ENCODE assay signal across 8 mouse cellular contexts in genomic region chr5:149006362-149007294, GRCm38 (mm10). TPM values are rescaled to one million over a fixed set of nuclear protein-coding genes. Genes with fewer than 3 reads are reported as not detected.
A peak's percentile ranks its signal among the peaks of the same experiment; 100 is the strongest.
DNase-seq lines count a peak whose midpoint lies in the region; ATAC-seq and TF ChIP-seq lines count a peak whose summit lies in the region.

No protein-coding gene starts in this region.

- H3K9me3 ChIP-seq in hindbrain, embryonic 11.5 days (ENCODE audit: control insufficient read depth, low read length): no peaks in the 10 kb centered on the region
- H3K9me3 ChIP-seq in lung, embryonic 16.5 days (ENCODE audit: control insufficient read depth, low read length): no peaks in the 10 kb centered on the region

- TF ChIP-seq CTCF in thymus, adult 2 months (IDR thresholded peaks at IDR 0.05; ENCODE audit: borderline replicate concordance, control insufficient read depth, extremely low read depth, insufficient read depth, low read length, poor library complexity): peak; percentile 98

- no peaks in the 10 kb centered on the region for H3K27me3 ChIP-seq in hindbrain, embryonic 11.5 days (ENCODE audit: control insufficient read depth, insufficient read depth, low read length)
- H3K27me3 ChIP-seq in lung, embryonic 16.5 days (ENCODE audit: control insufficient read depth, insufficient read depth, low read depth, low read length): no peaks in the 10 kb centered on the region
- H3K27me3 ChIP-seq in thymus, adult 2 months (ENCODE audit: control insufficient read depth, insufficient read depth, low read length): no peaks in the 10 kb centered on the region

- no peaks in the 10 kb centered on the region; the same call in 1 of the 2 replicates for H3K4me1 ChIP-seq in hindbrain, embryonic 11.5 days (replicated peaks; ENCODE audit: control insufficient read depth, insufficient read depth, low read length)
- peaks cover 11% of the 10 kb centered on the region; the same call in 1 of the 2 replicates for H3K4me1 ChIP-seq in lung, embryonic 16.5 days (replicated peaks; ENCODE audit: control insufficient read depth, insufficient read depth, low read length)
- peaks cover 41% of the 10 kb centered on the region for H3K4me1 ChIP-seq in thymus, adult 2 months (replicated peaks; ENCODE audit: control insufficient read depth, insufficient read depth, low read length)

- WGBS in hindbrain, embryonic 11.5 days: 15% methylated on average over 26 of the region's 26 CpGs
- WGBS in lung, embryonic 16.5 days: 7% methylated on average over 26 of the region's 26 CpGs
- whole genome bisulfite sequencing in thymus, adult 2 months: 3% methylated on average over 26 of the region's 26 CpGs

- H3K9ac ChIP-seq in hindbrain, embryonic 11.5 days (ENCODE audit: low read depth, low read length): 0 out of 2 replicates have a peak overlapping the region, but pooled peaks have one; percentile 12
- H3K9ac ChIP-seq in lung, embryonic 16.5 days (ENCODE audit: low read length): peak overlapping the region; percentile 56

- no peak overlapping the region for H3K4me3 ChIP-seq in hindbrain, embryonic 11.5 days (ENCODE audit: low read depth, low read length)
- H3K4me3 ChIP-seq in lung, embryonic 16.5 days (ENCODE audit: low read length): peak overlapping the region; percentile 35
- H3K4me3 ChIP-seq in thymus, adult 2 months (ENCODE audit: control insufficient read depth, insufficient read depth, low read length): peak overlapping the region; percentile 26; the same call in 1 of the 2 replicates

- TF ChIP-seq POLR2A in thymus, adult 2 months (IDR thresholded peaks at IDR 0.05; ENCODE audit: control insufficient read depth, extremely low read depth, insufficient read depth, low read length, poor library complexity): peak; percentile 59; the same call in 1 of the 2 replicates

- DNase-seq in Muller cell, postnatal 12 days (ENCODE audit: inconsistent ontology term): peak; percentile 98
- peak; percentile 100 for DNase-seq in cerebellum, adult 9-10 months
- peak; percentile 97 to 100 for DNase-seq in frontal cortex, adult 2 months (ENCODE audit: extremely low spot score in 1 of 2, low spot score in 1 of 2)
- DNase-seq in hindbrain, embryonic 11.5 days (ENCODE audit: low spot score): peak; percentile 99
- DNase-seq in layer of hippocampus, adult 9-11 months: peak; percentile 99
- DNase-seq in ovary, adult 18-20 months (ENCODE audit: low spot score): peak; percentile 95
- peak; percentile 96 for DNase-seq in thymus, adult 2 months

- peak overlapping the region; percentile 5; the same call in 1 of the 2 replicates for H3K27ac ChIP-seq in hindbrain, embryonic 11.5 days (ENCODE audit: low read depth, low read length)
- peak overlapping the region; percentile 51 for H3K27ac ChIP-seq in lung, embryonic 16.5 days (ENCODE audit: low read length)
- peak overlapping the region; percentile 69 for H3K27ac ChIP-seq in thymus, adult 2 months (ENCODE audit: control insufficient read depth, insufficient read depth, low read length)

- no peaks in the 10 kb centered on the region for H3K36me3 ChIP-seq in hindbrain, embryonic 11.5 days (ENCODE audit: control insufficient read depth, insufficient read depth, low read length)
- no peaks in the 10 kb centered on the region for H3K36me3 ChIP-seq in lung, embryonic 16.5 days (ENCODE audit: control insufficient read depth, insufficient read depth, low read length)
- no peaks in the 10 kb centered on the region for H3K36me3 ChIP-seq in thymus, adult 2 months (ENCODE audit: control insufficient read depth, insufficient read depth, low read length)

- peak overlapping the region; percentile 21 for H3K4me2 ChIP-seq in hindbrain, embryonic 11.5 days (replicated peaks; ENCODE audit: low read depth, low read length)
- peak overlapping the region; percentile 66 for H3K4me2 ChIP-seq in lung, embryonic 16.5 days (ENCODE audit: low read depth, low read length)

- peak; percentile 88 for ATAC-seq in hindbrain, embryonic 11.5 days (ENCODE audit: low FRiP score)
- peak; percentile 89 for ATAC-seq in lung, embryonic 16.5 days (ENCODE audit: low read depth)

RNA-seq across cellular contexts. Expression of gene Gm42791, which starts 11.7 kb away (rescaled TPM):
- not detected in 2 replicates for polyA plus RNA-seq in frontal cortex, adult 2 months (2012; rRNA removed)
- not detected in 2 replicates for polyA plus RNA-seq in hindbrain, embryonic 11.5 days (2014; fragmentation: Nextera tagmentation; extraction: Ambion mirVana)
- polyA plus RNA-seq in lung, embryonic 16.5 days (2015; fragmentation: Nextera tagmentation; extraction: Ambion mirVana): 0.94 and 1.3 TPM in 2 replicates
- polyA plus RNA-seq in thymus, adult 2 months (2012; rRNA removed): not detected in 2 replicates

Comparison
In these comparisons a context has a peak if more than half of its experiments do, and no peak if none do; other contexts are left out.
1. H3K27ac ChIP-seq: peak in every context shown above with its lines; median percentile 69 in thymus, adult 2 months; 51 in lung, embryonic 16.5 days; 5 in hindbrain, embryonic 11.5 days.